8 mouse cellular contexts compared by ENCODE assay signal in the genomic region with DNA sequence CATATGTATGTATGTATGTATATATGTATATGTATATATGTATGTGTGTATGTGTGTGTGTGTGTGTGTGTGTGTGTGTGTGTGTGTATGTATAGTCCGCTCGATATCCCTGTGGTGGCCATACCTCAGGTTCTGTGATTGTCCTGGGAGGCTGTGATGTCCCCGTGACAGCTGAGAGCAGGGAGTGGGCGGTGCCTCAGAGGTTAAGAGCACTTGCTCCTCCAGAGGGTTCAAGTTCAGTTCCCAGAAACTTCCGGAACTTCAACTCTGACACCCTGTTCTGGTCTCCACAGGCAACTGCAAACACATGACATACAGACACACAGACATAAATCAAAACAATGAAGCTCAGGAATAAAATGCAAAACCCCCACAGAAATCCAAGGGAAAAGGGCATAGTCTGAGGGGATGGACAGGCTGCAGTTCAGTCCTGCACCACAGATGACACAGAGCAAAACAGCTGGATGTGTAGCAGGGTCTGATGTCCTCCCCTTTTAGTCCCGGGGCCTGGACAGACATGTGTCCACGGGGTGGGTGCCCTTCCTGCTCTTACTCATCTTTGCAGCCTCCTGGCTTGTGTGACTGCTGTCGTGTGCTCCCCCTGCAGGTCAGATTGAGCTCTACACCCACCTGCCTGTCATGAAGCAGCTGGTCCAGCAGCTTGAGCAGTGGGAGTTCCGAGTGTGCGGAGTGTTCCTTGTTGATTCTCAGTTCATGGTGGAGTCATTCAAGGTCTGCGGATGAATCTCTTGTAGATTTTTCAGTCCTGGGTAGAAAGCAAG. TPM values are rescaled to one million over a fixed set of nuclear protein-coding genes. Genes with fewer than 3 reads are reported as not detected.
DNase-seq lines count a peak whose midpoint lies in the region; ATAC-seq and TF ChIP-seq lines count a peak whose summit lies in the region.

No protein-coding gene starts in this region.

- no peaks in the 10 kb centered on the region for H3K9me3 ChIP-seq in CH12.LX (replicated peaks; ENCODE audit: low read length)
- H3K9me3 ChIP-seq in neural tube, embryonic 14.5 days (ENCODE audit: control insufficient read depth, low read length), result no peaks in the 10 kb centered on the region

- 0 out of 4 replicates have a peak, but pooled peaks cover 0 to 3% of the 10 kb centered on the region in 2 experiments for H3K4me1 ChIP-seq in CH12.LX (ENCODE audit: control insufficient read depth in 1 of 2, insufficient read depth in 2 of 2)
- no peaks in the 10 kb centered on the region for H3K4me1 ChIP-seq in bone marrow, adult 2 months (ENCODE audit: control insufficient read depth, insufficient read depth, low read length)
- no peaks in the 10 kb centered on the region for H3K4me1 ChIP-seq in embryonic fibroblast, embryonic 13.5 days (ENCODE audit: control insufficient read depth, insufficient read depth, low read length)
- no peaks in the 10 kb centered on the region for H3K4me1 ChIP-seq in neural tube, embryonic 14.5 days (ENCODE audit: control insufficient read depth, insufficient read depth, low read length)

- 52% methylated on average over 11 of the region's 11 CpGs for WGBS in bone marrow, adult 2 months
- 59% methylated on average over 11 of the region's 11 CpGs for WGBS in neural tube, embryonic 14.5 days

- no peak overlapping the region for H3K4me2 ChIP-seq in CH12.LX (ENCODE audit: insufficient read depth, low read depth, poor library complexity, severe bottlenecking)
- no peak overlapping the region for H3K4me2 ChIP-seq in neural tube, embryonic 14.5 days (ENCODE audit: low read depth, low read length)

- no peaks in the 10 kb centered on the region for H3K27me3 ChIP-seq in CH12.LX (replicated peaks)
- no peaks in the 10 kb centered on the region for H3K27me3 ChIP-seq in neural tube, embryonic 14.5 days (ENCODE audit: control insufficient read depth, insufficient read depth, low read length)

- no peak for TF ChIP-seq EP300 in CH12.LX (IDR thresholded peaks at IDR 0.05; ENCODE audit: low read length)

- H3K4me3 ChIP-seq in CH12.LX (replicated peaks in 1 of 3; ENCODE audit: low read depth in 2 of 3, low read length in 2 of 3, poor library complexity in 1 of 3), result no peak overlapping the region
- no peak overlapping the region for H3K4me3 ChIP-seq in bone marrow, adult 2 months (replicated peaks; ENCODE audit: control insufficient read depth, low read depth, low read length)
- no peak overlapping the region for H3K4me3 ChIP-seq in embryonic fibroblast, embryonic 13.5 days (ENCODE audit: insufficient read depth, low read length)
- no peak overlapping the region for H3K4me3 ChIP-seq in neural tube, embryonic 14.5 days (ENCODE audit: low read depth, low read length)

- TF ChIP-seq RAD21 in CH12.LX (IDR thresholded peaks at IDR 0.05; ENCODE audit: low read depth, low read length), result peak; percentile 56

- intact Hi-C loops in heart, postnatal 14 days (cut with DNase I), result loop anchor here (10.0 kb wide), 1 partner anchor 245 kb away; no protein-coding TSS in a partner anchor

- H3K79me2 ChIP-seq in CH12.LX (replicated peaks; ENCODE audit: control insufficient read depth, extremely low read depth, insufficient read depth, poor library complexity, severe bottlenecking), result no peaks in the 10 kb centered on the region

- no peak overlapping the region for H3K27ac ChIP-seq in CH12.LX (ENCODE audit: insufficient read depth, low read depth)
- H3K27ac ChIP-seq in bone marrow, adult 2 months (ENCODE audit: control insufficient read depth, insufficient read depth, low read depth, low read length, poor library complexity), result no peak overlapping the region
- H3K27ac ChIP-seq in embryonic fibroblast, embryonic 13.5 days (ENCODE audit: insufficient read depth, low read length), result no peak overlapping the region
- no peak overlapping the region for H3K27ac ChIP-seq in neural tube, embryonic 14.5 days (ENCODE audit: low read depth, low read length)

- no peak for TF ChIP-seq POLR2A in CH12.LX (IDR thresholded peaks at IDR 0.05; ENCODE audit: low read depth, low read length)
- TF ChIP-seq POLR2A in bone marrow, adult 2 months (IDR thresholded peaks at IDR 0.05; ENCODE audit: borderline replicate concordance, control insufficient read depth, low read depth, low read length), result no peak
- TF ChIP-seq POLR2A in embryonic fibroblast, embryonic 13.5 days (IDR thresholded peaks at IDR 0.05; ENCODE audit: low read depth, low read length), result no peak

- TF ChIP-seq CTCF in CH12.LX (conservative IDR thresholded peaks at IDR 0.05 in 1 of 2, IDR thresholded peaks at IDR 0.05 in 1 of 2; ENCODE audit: low read depth in 2 of 2, low read length in 2 of 2), result peak; percentile 79 to 84
- TF ChIP-seq CTCF in bone marrow, adult 2 months (IDR thresholded peaks at IDR 0.05; ENCODE audit: control insufficient read depth, insufficient read depth, low read length), result peak; percentile 97
- peak; percentile 96 for TF ChIP-seq CTCF in embryonic fibroblast, embryonic 13.5 days (IDR thresholded peaks at IDR 0.05; ENCODE audit: borderline replicate concordance, insufficient read depth, low read length)

- peaks cover 34 to 67% of the 10 kb centered on the region in 2 experiments for H3K36me3 ChIP-seq in CH12.LX (replicated peaks in 1 of 2; ENCODE audit: control insufficient read depth in 1 of 2, insufficient read depth in 1 of 2, low read length in 1 of 2)
- peaks cover 23% of the 10 kb centered on the region for H3K36me3 ChIP-seq in neural tube, embryonic 14.5 days (ENCODE audit: control insufficient read depth, insufficient read depth, low read length)

- H3K9ac ChIP-seq in CH12.LX (ENCODE audit: insufficient read depth, low read depth), result no peak overlapping the region
- no peak overlapping the region for H3K9ac ChIP-seq in neural tube, embryonic 14.5 days (replicated peaks; ENCODE audit: low read depth, low read length)

- ATAC-seq in neural tube, embryonic 14.5 days (ENCODE audit: low read depth), result peak; percentile 58; the same call in 1 of the 2 replicates

- in situ Hi-C loops in CH12.LX (cut with MboI; ENCODE audit: low pct_ligation_motif_present, low pct_unique_long_range_greater_than_20kb, low sequenced_read_pairs), result no loop called here

- DNase-seq in CH12.LX (ENCODE audit: extremely low read depth), result peak; percentile 72
- DNase-seq in heart, postnatal 14 days, result peak; percentile 69 to 80
- DNase-seq in layer of hippocampus, adult 11-12 months (ENCODE audit: low spot score), result peak; percentile 90
- peak; percentile 61 to 75 for DNase-seq in lung, adult 18-20 months
- peak; percentile 49 for DNase-seq in testis, postnatal 14 days (ENCODE audit: low spot score)

- dilution Hi-C loops in CH12.LX (cut with MboI; ENCODE audit: extremely low pct_ligation_motif_present, extremely low pct_unique_long_range_greater_than_20kb, low sequenced_read_pairs), result no loop called here

TF ChIP-seq in CH12.LX, 34 proteins besides CTCF, POLR2A, EP300 and RAD21 (continues in another document):
- no peak; the same call in 1 of the 2 replicates for TF ChIP-seq NELFE (IDR thresholded peaks at IDR 0.05; ENCODE audit: low read depth, low read length)

RNA-seq across cellular contexts. Expression of gene Fam216a, which starts 7.4 kb away (rescaled TPM):
- total RNA-seq in CH12.LX (2012; rRNA removed) (37.2 and 38.2 TPM in 2 replicates), CH12.LX (2014; rRNA removed) (50.2 and 55.8 TPM in 2 replicates)
- 41.4 and 41.5 TPM in 2 replicates for polyA plus RNA-seq in CH12.LX (2012; ENCODE audit: insufficient read length, low read depth)
- 14.6 and 16.4 TPM in 2 replicates for polyA plus RNA-seq in bone marrow, adult 2 months (2011; ENCODE audit: insufficient read depth, insufficient read length, low replicate concordance, missing spikeins)
- 50.6 and 57.2 TPM in 2 replicates for polyA plus RNA-seq in embryonic fibroblast, embryonic 13.5 days (2011; ENCODE audit: insufficient read length, low read depth, missing spikeins)
- total RNA-seq in heart, postnatal 14 days (2021), result 10 to 100 TPM; 15.1 to 16.5 TPM
- polyA plus RNA-seq in neural tube, embryonic 14.5 days (2014; fragmentation: Nextera tagmentation; extraction: Ambion mirVana), result 146 and 158 TPM in 2 replicates

RNA-seq across cellular contexts. Expression of gene Gpn3, which starts 7.9 kb away (rescaled TPM):
- total RNA-seq in CH12.LX (2012; rRNA removed) (61.4 and 66.8 TPM in 2 replicates), CH12.LX (2014; rRNA removed) (96.1 and 97.1 TPM in 2 replicates)
- polyA plus RNA-seq in CH12.LX (2012; ENCODE audit: insufficient read length, low read depth), result 65.9 and 74.6 TPM in 2 replicates
- polyA plus RNA-seq in bone marrow, adult 2 months (2011; ENCODE audit: insufficient read depth, insufficient read length, low replicate concordance, missing spikeins), result 12.9 and 16.1 TPM in 2 replicates
- 16.7 and 19.1 TPM in 2 replicates for polyA plus RNA-seq in embryonic fibroblast, embryonic 13.5 days (2011; ENCODE audit: insufficient read length, low read depth, missing spikeins)
- total RNA-seq in heart, postnatal 14 days (2021), result 10 to 100 TPM; 23.1 to 25.6 TPM
- polyA plus RNA-seq in neural tube, embryonic 14.5 days (2014; fragmentation: Nextera tagmentation; extraction: Ambion mirVana), result 44.7 and 48.2 TPM in 2 replicates

RNA-seq across cellular contexts. Expression of gene Arpc3, which starts 12.1 kb away (rescaled TPM):
- total RNA-seq in CH12.LX (2012; rRNA removed) (297 and 315 TPM in 2 replicates), CH12.LX (2014; rRNA removed) (425 and 543 TPM in 2 replicates)
- 256 TPM in 2 replicates for polyA plus RNA-seq in CH12.LX (2012; ENCODE audit: insufficient read length, low read depth)
- 280 and 397 TPM in 2 replicates for polyA plus RNA-seq in bone marrow, adult 2 months (2011; ENCODE audit: insufficient read depth, insufficient read length, low replicate concordance, missing spikeins)
- polyA plus RNA-seq in embryonic fibroblast, embryonic 13.5 days (2011; ENCODE audit: insufficient read length, low read depth, missing spikeins), result 275 and 314 TPM in 2 replicates
- 100 to 1,000 TPM; 104 to 115 TPM for total RNA-seq in heart, postnatal 14 days (2021)
- polyA plus RNA-seq in neural tube, embryonic 14.5 days (2014; fragmentation: Nextera tagmentation; extraction: Ambion mirVana), result 46.6 and 81.6 TPM in 2 replicates

RNA-seq across cellular contexts. Expression of gene Vps29, which starts 25.4 kb away (rescaled TPM):
- total RNA-seq in CH12.LX (2012; rRNA removed), result 82.2 and 94.9 TPM in 2 replicates
- 145 and 153 TPM in 2 replicates for total RNA-seq in CH12.LX (2014; rRNA removed)
- 94.4 and 95.0 TPM in 2 replicates for polyA plus RNA-seq in CH12.LX (2012; ENCODE audit: insufficient read length, low read depth)
- 32.0 and 34.8 TPM in 2 replicates for polyA plus RNA-seq in bone marrow, adult 2 months (2011; ENCODE audit: insufficient read depth, insufficient read length, low replicate concordance, missing spikeins)
- 138 and 165 TPM in 2 replicates for polyA plus RNA-seq in embryonic fibroblast, embryonic 13.5 days (2011; ENCODE audit: insufficient read length, low read depth, missing spikeins)
- 100 to 1,000 TPM in 1 of 2 experiments, 10 to 100 TPM in 1; 86.7 to 103 TPM for total RNA-seq in heart, postnatal 14 days (2021)
- 325 and 347 TPM in 2 replicates for polyA plus RNA-seq in neural tube, embryonic 14.5 days (2014; fragmentation: Nextera tagmentation; extraction: Ambion mirVana)

RNA-seq across cellular contexts. Expression of gene Rad9b, which starts 25.5 kb away (rescaled TPM):
- total RNA-seq in CH12.LX (2012; rRNA removed) (6.5 and 9.0 TPM in 2 replicates), CH12.LX (2014; rRNA removed) (10.3 and 11.3 TPM in 2 replicates)
- polyA plus RNA-seq in CH12.LX (2012; ENCODE audit: insufficient read length, low read depth), result 10.4 TPM in 2 replicates
- 2.1 and 4.1 TPM in 2 replicates for polyA plus RNA-seq in bone marrow, adult 2 months (2011; ENCODE audit: insufficient read depth, insufficient read length, low replicate concordance, missing spikeins)
- 4.0 and 4.4 TPM in 2 replicates for polyA plus RNA-seq in embryonic fibroblast, embryonic 13.5 days (2011; ENCODE audit: insufficient read length, low read depth, missing spikeins)
- 1 to 10 TPM; 1.4 to 1.5 TPM for total RNA-seq in heart, postnatal 14 days (2021)
- polyA plus RNA-seq in neural tube, embryonic 14.5 days (2014; fragmentation: Nextera tagmentation; extraction: Ambion mirVana), result 20.2 and 24.7 TPM in 2 replicates
